Mouse (Mus musculus) heart, postnatal 10 days (tissue): ENCODE results near the gene Ncs1. TPM values are rescaled to one million over a fixed set of nuclear protein-coding genes. Genes with fewer than 3 reads are reported as not detected.

Experiments used
- DNase-seq, 2 experiments: peaks; one replicate each; pipeline ENCODE4 v3.0.0; 2021
- intact Hi-C: fragments of 180-260 bp; cut with DNase I; formaldehyde crosslinking; loops from one replicate; pipeline ENCODE4 v1.15.1; 2025
- total RNA-seq, 2 experiments: library from RNA; stranded (reverse); gene quantifications; 2 replicates each; pipeline ENCODE4 v1.2.3; 2021

Gene Ncs1
- total RNA-seq, 2 experiments from 2014 or later: 10.8 to 17.1 TPM

DNA sequence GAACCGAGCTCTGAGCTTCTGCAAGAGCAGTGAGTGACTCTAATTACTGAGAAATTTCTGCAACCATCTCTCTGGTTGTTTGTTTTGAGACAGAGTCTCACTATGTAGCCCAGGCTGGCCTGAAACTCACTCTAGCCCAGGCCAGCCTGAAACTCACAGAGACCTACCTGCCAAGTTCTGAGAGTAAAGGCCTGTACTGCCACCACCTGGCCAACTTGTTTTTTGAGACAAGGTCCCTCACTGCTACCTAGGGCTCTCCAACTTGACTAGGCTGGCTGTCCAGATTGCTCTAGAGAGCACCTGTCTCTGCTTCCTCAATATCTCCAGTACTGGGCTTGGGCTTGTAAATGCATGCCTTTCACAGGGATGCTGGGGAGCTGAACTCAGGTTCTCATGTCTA, 25.4 kb downstream of the Ncs1 start:
- DNase-seq: no peak
- intact Hi-C loops: no loop called here

DNA sequence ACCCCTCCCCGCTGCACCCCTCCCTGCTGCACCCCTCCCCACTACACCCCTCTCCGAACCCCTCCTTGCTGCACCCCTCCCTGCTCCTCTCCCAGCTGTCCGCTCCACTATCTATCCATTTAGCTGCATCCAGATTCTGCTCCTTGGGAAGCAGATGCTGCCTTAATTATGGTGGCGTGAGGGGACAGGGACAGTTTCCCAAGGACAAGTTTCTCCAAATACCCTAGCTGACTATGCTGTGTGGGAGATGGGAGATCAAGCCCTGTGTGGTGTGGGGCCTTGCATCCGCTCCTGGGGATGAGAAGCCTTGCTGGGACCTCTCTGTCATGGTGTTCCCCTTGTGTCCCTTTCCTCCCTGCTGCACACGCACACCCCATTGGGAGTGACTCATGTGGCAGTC, 29.4 kb downstream of the Ncs1 start:
- intact Hi-C loops: no loop called here
- no peak for DNase-seq

DNA sequence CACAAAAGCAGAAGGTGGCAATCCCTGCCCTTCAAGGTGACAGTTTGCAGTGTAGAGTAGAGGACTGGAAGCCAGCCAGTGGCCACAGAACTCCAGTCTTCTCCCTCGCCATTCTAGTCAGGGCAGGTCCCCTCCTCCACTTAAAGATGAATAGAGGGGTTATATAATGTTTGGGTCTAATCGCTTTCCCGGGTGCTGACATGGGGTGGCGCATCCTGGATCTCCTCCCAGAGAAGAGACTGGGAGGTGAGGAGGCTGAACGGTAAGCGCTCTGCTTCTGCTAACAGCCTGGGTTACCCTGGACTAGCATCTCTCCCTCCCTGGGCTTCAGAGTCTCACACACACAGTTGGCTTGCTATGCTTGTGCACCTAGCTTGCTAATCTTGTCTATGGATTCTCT, 32.2 kb downstream of the Ncs1 start:
- intact Hi-C loops: no loop called here
- DNase-seq: no peak

DNA sequence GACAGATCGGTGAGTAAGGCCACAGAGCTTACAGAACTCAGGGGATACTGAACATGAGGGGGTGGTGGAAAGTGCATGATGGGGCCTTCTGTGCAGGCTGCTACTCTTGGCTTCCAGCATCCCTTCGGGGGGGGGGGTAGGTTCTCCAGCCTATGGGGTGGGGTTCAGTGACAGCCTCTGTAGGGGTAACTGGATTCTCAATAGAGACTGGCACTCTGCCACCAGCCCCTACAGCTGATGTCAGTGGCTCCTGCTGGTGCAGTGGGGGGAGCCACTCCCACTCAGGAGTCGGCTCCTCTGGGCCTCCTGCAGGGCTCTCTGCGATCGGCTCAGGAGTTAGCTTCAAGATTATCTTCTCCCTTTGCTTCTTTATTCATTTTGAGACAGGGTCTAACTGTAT, 32.9 kb downstream of the Ncs1 start:
- intact Hi-C loops: no loop called here
- DNase-seq: no peak

DNA sequence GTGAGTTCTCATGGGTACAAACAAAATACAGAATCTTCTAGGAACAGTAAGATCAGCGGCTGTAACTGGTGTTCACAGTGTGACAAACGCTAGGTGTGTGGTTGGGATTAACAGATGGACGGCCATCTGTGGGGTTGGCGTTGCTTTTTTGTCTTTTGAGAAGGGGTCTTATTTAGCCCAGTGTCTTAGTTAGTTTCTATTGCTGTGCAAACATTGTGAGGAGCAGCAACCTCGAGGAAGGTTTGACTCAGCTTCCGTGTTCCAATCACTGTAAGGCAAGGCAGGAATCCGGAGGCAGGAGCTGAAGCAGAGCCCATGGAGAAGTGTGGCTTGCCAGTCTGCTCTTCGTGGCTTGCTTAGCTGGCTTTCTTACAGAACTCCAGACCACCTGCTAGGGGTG, 35.5 kb downstream of the Ncs1 start:
- DNase-seq: no peak
- intact Hi-C loops: no loop called here

DNA sequence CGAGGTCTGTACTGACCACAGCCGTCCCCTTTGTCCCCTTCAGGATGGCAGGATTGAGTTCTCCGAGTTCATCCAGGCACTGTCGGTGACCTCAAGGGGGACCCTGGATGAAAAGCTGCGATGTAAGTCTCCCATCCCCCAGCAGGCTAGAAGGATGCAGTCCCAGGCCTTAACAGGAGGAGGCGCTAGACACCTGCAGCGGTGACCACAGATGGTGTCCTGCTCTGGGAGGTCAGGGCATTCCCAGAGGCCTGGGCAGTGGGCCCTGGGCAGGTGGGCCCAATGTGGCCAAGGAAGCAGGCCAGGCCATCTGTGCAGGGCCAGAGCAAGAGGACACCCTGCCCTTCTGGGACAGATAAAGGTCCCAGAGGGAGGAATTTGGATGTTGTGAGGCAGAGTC, 36.6 kb downstream of the Ncs1 start:
- intact Hi-C loops: no loop called here
- no peak for DNase-seq

DNA sequence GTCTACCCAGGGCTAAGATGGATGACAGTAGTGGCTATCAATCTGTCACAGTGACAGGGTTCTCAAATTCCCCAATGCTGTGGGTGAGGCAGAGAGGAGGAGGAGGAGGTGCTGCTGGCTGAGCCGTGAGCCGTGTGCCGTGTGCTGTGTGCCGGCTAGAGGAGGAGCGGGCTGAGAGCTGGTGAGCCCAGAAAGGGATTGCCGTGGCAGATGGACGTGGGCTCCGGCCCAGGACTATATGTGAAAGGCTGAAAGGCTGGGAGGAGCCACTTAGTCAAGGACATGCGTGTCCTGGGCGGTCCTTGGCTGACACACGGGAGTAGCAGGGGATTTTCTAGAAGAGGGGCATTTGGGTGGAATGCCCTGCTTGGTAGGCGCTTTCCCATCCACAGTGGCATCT, 37.3 kb downstream of the Ncs1 start:
- intact Hi-C loops: no loop called here
- DNase-seq: no peak

DNA sequence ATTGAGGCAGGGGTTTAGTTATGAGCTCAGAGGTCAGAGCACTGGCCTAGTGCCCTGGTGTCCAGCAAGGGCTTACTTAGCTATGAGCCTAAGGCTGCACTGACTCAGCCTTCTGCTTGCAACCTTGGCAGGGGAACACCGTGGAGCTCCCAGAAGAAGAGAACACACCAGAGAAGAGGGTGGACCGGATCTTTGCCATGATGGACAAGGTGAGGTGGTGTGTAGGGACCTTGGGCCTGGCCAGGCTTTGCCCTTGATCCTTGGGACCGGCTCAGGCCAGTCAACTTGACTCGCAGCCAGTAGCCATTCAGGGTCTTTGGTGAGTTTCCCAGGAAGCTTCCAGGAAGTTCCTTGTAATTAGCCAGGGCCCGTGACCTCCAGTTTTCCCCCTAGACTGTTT, 38.9 kb downstream of the Ncs1 start:
- intact Hi-C loops: no loop called here
- DNase-seq: no peak

DNA sequence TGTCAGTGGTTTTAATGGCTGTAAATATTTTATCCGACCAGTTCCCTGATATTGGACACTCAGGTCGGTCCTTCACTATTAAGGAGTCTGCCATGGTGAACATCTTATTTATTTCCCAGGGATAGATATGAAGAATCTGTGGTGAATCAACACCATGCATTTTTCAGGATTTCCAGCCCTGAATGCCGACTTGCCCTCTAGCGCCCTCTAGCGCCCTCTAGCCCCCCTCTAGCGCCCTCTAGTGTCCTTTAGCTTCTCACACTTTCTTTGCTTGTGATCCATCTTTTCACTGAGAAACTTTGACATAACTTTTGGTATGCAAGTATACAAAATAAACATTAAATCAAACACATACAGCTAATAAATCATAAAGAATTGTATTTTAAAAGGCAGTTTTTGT, 45.8 kb downstream of the Ncs1 start:
- intact Hi-C loops: loop anchor here (1.0 to 5.0 kb wide), 3 partner anchors 44 to 264 kb away; partner anchors contain the start of gene Ncs1
- DNase-seq: peak; percentile 63 to 80

DNA sequence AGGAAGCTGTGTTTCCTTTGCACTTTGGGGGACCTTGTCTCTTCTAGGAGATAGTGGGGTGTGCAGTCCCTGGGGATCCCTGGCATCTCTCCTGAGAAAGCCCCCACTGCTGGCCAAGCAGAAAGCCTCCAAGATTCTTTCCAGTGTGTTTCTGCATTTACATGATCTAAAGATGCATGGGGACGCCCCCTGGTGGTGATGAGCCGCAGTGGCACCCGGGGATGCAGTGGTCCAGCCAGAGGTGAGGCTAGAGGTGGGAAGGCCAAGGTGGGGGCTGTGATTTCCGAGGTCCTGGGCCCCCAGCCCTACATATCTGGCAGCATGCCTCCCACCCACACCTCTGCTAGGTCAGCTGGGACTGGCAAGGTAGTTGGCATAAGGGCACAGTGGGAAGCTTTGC, 49.4 kb downstream of the Ncs1 start:
- intact Hi-C loops: loop anchor here (5.0 kb wide), 3 partner anchors 48 to 268 kb away; partner anchors contain the start of gene Ncs1
- peak; percentile 78 to 88 for DNase-seq

DNA sequence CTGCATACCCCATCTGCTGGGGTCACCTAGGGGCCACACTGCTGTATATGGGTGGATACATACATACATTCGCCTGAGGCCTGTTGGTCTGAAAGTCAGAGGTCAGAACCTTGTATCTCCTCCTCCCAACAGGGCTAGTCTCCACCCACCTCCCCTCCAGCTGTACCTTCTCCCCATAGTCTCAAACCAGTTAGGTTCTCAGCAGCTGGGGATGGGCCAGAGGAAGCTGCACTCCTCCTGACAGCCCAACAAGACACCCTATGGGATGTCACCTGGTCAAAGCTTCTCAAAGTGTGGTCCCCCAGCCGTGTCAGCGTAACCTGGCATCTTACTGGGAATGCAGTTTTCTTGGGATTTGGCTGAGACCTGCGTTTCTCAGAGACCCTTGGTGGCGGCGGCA, 50.8 kb downstream of the Ncs1 start:
- DNase-seq: no peak
- intact Hi-C loops: loop anchor here (5.0 kb wide), 1 partner anchor 86 kb away; no protein-coding TSS in a partner anchor

DNA sequence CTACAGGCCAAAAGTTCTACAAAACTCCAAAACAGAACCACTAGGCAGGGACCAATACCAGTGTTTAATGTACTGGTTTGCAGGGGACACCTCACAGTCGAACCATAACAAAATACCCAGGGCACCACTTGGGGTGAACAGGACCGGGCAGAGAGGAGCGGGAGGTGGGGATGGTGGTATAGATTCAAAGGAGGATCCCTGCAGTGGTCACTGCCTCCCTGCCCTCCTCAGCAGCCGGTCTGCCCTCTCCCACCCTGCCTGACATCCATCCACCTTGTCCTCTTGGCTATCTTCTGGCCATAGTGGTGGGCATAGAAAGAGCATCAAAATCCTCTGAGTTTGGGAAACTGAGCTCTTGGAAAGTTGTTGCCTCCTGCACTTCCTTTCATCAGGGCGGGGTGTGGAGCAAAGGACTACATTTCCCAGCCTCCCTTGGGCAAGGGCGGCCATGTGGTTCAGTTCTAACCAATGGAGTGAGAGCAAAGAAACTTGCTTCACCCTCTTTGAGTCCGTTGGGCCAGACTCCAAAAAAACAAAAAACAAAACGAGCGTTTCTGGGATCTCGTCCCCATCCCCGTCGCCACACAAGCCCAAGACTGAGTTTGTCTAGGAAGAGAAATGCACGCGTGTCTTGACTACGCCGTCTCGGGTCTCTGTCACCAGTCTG, 52.1 kb downstream of the Ncs1 start:
- intact Hi-C loops: loop anchor here (5.0 kb wide), 1 partner anchor 85 kb away; no protein-coding TSS in a partner anchor
- peak; percentile 73 to 75 for DNase-seq

DNA sequence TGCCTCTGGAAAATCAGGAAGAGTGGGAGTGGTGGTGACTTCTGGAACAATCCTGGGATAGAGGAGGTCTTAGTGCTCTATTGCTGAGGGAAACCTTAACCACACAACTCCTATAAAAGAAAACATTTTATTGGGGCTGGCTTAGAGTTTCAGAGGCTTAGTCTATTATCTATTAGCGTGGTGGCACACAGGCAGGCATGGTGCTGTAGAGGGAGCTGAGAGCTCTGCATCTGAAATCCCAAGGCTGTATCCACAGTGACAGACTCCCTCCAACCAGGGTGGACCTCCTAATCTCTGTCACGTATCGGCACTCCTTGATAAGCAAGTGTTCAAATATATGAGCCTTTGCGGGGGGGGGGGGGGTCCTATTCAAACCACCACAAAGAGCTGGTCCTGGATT, 53.2 kb downstream of the Ncs1 start:
- no peak for DNase-seq
- intact Hi-C loops: loop anchor here (5.0 kb wide), 1 partner anchor 83 kb away; no protein-coding TSS in a partner anchor

DNA sequence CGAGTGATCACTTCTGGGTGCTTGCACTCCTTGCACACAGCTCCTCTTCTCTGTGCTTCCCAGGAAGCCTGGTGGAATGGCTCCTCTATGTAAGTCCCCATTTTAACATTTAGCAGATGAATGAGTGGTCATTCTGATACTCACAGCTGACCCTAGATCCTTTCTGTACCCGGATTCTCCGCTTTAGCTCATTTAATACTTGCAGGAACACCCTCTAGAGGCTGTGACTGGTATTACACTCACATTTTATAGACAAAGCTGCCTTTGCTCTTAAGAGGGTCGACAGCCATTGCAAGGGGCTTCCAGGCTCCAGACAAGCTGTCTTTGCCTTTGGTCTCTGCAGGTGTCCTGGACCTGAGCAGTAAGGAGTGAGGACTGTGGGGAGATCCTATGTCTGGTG, 53.6 kb downstream of the Ncs1 start:
- peak in 1 of 2 experiments; percentile 54 for DNase-seq
- intact Hi-C loops: loop anchor here (5.0 kb wide), 1 partner anchor 83 kb away; no protein-coding TSS in a partner anchor

DNA sequence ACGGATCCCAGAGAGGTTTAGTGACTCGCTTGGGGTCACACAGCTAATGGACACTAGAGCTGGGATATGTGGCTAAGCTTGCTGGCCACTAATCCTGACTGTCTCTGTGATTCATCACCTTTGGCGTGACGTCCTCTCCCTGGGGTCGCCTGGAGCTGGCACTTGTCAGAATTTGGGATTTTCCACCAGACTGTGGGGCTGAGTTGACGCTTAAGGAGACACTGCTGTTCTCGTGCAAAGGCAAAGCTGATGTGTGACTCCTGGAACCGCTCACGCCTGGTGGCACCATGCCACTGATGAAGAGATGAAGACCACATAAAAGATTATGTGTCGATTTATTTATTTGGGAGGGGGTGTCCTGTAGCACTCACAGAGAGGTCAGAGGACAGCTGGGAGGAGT, 54.4 kb downstream of the Ncs1 start:
- intact Hi-C loops: loop anchor here (5.0 kb wide), 1 partner anchor 82 kb away; no protein-coding TSS in a partner anchor
- no peak for DNase-seq

DNA sequence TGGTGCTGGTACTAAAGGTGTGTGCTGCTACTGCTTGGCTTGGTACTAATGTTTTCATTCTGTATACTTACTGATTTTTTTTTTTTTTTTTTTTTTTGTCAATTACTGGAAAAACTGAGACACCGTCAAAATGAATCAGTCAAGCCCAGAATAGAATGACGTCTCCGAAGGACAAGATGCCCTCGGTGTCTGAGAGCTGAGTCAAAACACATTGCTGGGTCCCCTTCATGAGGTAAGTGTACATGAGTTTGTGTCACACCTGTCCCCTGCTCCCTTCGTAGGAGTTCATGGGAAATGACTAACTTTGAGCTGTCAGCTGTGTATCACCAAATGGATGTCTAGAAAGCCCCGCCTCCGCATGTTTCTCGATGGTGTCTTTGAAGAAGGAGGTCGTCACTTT, 57.6 kb downstream of the Ncs1 start:
- no peak for DNase-seq
- intact Hi-C loops: loop anchor here (1.0 kb wide), 1 partner anchor 34 kb away; no protein-coding TSS in a partner anchor

DNA sequence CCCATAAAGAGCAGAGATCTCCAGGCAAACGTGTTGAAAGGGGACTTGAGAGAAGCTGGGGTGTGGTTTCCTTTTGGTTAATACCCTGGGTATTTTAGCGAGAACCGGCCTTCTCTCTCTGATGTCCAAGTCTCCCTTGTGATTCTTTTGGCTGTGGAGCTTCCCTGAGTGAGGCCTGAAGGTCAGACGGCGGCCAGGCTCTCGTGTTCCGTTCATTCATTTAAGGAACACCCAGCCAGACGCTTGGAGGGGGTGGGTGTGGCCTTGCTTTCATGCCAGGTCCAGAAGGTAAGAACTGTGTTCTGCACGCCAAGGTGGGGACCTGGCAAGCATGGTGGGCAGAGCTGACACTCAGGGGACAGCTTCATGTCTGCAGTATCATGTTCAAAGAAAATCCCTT, 58.6 kb downstream of the Ncs1 start:
- intact Hi-C loops: no loop called here
- DNase-seq: no peak

DNA sequence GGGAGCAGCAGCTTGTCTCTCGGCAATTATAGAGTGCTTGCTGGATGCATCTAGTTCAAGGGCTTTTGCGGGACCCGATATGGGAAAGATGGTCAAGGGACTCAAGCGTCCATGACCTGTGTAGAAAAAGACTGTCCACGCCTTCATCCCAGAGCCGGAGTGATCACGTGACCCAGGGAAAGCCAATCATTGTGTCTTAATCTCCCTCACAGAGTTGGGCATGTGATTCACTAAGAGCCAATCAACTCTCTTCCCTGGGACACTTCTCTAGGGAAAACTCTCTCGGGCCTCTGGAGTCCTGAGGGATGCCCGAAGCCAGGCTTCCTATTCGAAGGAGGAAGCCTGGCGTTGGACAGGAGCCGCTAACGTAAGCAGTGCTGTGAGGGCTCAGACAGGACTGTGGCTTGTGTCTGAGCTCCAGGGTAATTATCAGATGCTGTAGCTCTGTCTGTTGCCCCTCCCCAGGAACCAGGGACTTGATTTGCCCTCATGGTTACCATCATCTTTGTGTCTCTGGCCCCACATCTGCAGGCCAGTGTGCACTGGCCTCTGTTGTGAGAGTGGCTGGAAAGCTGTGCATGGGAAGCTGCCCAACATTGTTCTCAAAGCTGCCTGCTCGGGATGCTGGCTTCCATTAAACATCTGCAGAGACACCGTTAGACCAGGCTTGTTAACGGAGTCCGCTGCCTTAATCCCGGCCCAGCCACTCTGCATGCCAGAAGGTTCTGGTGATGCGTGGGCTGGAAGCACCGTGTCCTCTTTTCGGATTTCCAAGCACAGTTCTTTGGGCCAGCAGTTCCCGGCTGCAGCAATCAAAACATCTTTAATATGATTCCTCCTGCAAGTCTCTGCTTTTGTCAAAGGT, 59.4 kb downstream of the Ncs1 start:
- intact Hi-C loops: no loop called here
- DNase-seq: peak in 1 of 2 experiments; percentile 24

DNA sequence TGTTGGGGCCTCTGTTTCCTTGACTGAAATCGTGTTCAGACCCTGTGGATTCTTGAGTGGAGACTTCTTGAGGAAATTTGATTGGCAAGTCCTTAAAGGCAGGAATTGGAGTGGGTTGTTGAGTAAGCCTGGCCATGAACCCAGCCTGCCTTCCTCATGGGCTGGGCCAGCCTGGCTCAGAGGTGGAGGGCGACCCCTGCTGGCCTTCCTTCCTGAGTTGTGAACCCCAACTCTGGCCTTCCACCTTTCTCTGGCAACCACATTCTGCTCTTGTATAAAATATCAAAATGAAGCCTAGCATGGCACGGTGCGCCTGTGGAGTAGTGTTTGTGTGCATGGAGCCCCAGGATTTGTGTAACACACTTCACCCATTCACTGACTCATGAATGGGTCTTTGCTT, 60.1 kb downstream of the Ncs1 start:
- intact Hi-C loops: no loop called here
- DNase-seq: peak in 1 of 2 experiments; percentile 52

DNA sequence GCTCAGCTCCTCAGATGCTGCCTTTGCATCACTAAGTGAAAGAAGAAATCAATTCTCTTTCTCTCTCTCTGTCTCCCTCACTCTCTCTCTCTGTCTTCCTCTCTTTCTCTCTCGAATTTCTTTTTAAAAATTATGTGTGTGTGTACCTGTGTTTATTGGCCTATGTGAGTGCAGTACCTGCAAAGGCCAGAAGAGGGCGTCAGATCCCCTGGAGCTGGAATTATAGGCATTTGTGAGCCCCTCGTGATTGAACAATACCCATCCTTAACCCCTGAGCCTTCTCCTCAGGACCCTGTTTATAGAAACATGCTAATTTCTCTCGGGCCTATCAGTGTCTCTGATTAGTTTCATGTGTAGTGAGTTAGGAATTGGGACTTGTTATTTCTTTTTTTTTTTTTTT, 62.6 kb downstream of the Ncs1 start:
- intact Hi-C loops: no loop called here

DNA sequence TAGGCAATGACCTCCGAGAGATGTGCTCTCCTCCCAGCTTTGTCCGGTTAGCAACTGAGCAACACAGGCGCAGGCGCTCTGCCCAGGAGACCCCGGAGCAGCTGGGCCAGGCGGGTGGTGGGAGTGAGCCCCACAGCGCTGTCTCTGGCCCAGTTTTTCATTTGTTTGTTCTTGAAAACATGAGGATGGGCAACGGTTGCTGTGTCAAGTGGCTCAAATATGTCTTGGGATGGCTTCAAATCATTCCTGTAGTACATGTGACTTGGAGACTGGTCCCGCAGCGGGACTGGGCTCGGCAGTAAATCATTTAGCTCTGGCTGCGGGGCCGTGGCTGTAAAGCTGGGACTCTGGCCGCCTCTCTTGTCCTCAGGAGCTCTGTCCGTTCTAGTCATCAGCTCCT, 63.9 kb downstream of the Ncs1 start:
- intact Hi-C loops: no loop called here
- DNase-seq: peak in 1 of 2 experiments; percentile 27

More for the DNA sequence above, 62.6 kb downstream of the Ncs1 start:
- no peak for DNase-seq

DNA sequence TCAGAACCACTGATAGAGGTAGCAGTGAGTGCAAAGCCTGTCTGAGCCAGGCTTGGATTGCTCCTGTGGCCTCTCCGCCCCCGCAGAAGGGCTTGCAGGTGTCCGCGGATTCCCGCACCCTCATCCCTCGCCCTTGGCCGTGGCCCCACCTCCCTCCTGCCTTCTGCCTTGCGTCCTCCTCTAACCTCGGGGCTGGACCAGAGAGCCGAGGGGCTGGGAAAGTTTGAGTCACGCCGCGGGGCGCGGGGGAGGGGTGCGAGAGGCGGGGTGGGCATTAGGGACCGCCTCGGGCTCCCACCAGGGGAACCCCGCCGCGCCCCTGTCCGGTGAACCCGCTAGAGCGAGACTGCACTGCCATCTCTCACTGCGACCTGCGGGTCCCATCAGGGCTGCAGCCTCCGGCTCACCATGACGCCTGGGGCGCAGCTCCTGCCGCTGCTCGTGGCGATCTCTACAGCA, 68.4 kb downstream of the Ncs1 start, which contains the start of gene Hmcn2:
TSS of gene Hmcn2 (plus strand) at position 409 of the 459 bp plus-strand sequence.
- DNase-seq: peak; percentile 29 to 33
- intact Hi-C loops: no loop called here
